8 mouse cellular contexts compared by ENCODE assay signal in genomic region chr13:52817991-52818491, GRCm38 (mm10).
DNase-seq lines count a peak whose midpoint lies in the region; ATAC-seq lines count a peak whose summit lies in the region.

No protein-coding gene starts in this region.

- no peaks in the 10 kb centered on the region for H3K36me3 ChIP-seq in kidney, embryonic 14.5 days (ENCODE audit: control insufficient read depth, insufficient read depth, low read length)
- no peaks in the 10 kb centered on the region for H3K36me3 ChIP-seq in embryonic facial prominence, embryonic 15.5 days
- H3K36me3 ChIP-seq in intestine, embryonic 16.5 days (ENCODE audit: control insufficient read depth, insufficient read depth, low read length) = no peaks in the 10 kb centered on the region

- H3K9me3 ChIP-seq in kidney, embryonic 14.5 days (ENCODE audit: control insufficient read depth, low read length) = no peaks in the 10 kb centered on the region
- H3K9me3 ChIP-seq in embryonic facial prominence, embryonic 15.5 days (replicated peaks) = no peaks in the 10 kb centered on the region
- no peaks in the 10 kb centered on the region for H3K9me3 ChIP-seq in intestine, embryonic 16.5 days (ENCODE audit: control insufficient read depth, low read length)

- H3K4me3 ChIP-seq in kidney, embryonic 14.5 days (ENCODE audit: low read length) = no peak overlapping the region
- no peak overlapping the region for H3K4me3 ChIP-seq in embryonic facial prominence, embryonic 15.5 days (replicated peaks)
- H3K4me3 ChIP-seq in intestine, embryonic 16.5 days (ENCODE audit: low read length) = no peak overlapping the region

- H3K9ac ChIP-seq in kidney, embryonic 14.5 days (ENCODE audit: low read depth, low read length) = no peak overlapping the region
- no peak overlapping the region for H3K9ac ChIP-seq in embryonic facial prominence, embryonic 15.5 days
- H3K9ac ChIP-seq in intestine, embryonic 16.5 days (ENCODE audit: low read depth, low read length) = no peak overlapping the region

- H3K4me2 ChIP-seq in kidney, embryonic 14.5 days (replicated peaks; ENCODE audit: low read depth, low read length) = no peak overlapping the region
- H3K4me2 ChIP-seq in embryonic facial prominence, embryonic 15.5 days (replicated peaks) = no peak overlapping the region
- H3K4me2 ChIP-seq in intestine, embryonic 16.5 days (ENCODE audit: low read depth, low read length) = peak overlapping the region; percentile 13; the same call in 1 of the 2 replicates

- peak overlapping the region; percentile 66; the same call in 1 of the 2 replicates for H3K27ac ChIP-seq in kidney, embryonic 14.5 days (ENCODE audit: low read depth, low read length)
- peak overlapping the region; percentile 59 for H3K27ac ChIP-seq in embryonic facial prominence, embryonic 15.5 days (replicated peaks)
- H3K27ac ChIP-seq in intestine, embryonic 16.5 days (ENCODE audit: low read length) = peak overlapping the region; percentile 38; the same call in 1 of the 2 replicates

- 44% methylated on average over 6 of the region's 6 CpGs for WGBS in kidney, embryonic 14.5 days
- WGBS in embryonic facial prominence, embryonic 15.5 days = 24% methylated on average over 6 of the region's 6 CpGs
- 48% methylated on average over 6 of the region's 6 CpGs for WGBS in intestine, embryonic 16.5 days

- no peak for DNase-seq in kidney, adult 11 months
- peak; percentile 76 to 94 for DNase-seq in left cerebral cortex, postnatal 25 days (ENCODE audit: low spot score in 2 of 2)
- DNase-seq in yolk sac, embryonic 10.5 days (ENCODE audit: low spot score) = peak; percentile 23
- no peak for DNase-seq in testis, postnatal 14 days (ENCODE audit: low spot score)
- no peak for DNase-seq in embryo, embryonic 10 days (ENCODE audit: low spot score)

- H3K27me3 ChIP-seq in kidney, embryonic 14.5 days (ENCODE audit: control insufficient read depth, insufficient read depth, low read length) = no peaks in the 10 kb centered on the region
- H3K27me3 ChIP-seq in embryonic facial prominence, embryonic 15.5 days = no peaks in the 10 kb centered on the region
- no peaks in the 10 kb centered on the region for H3K27me3 ChIP-seq in intestine, embryonic 16.5 days (replicated peaks; ENCODE audit: control insufficient read depth, insufficient read depth, low read length)

- H3K4me1 ChIP-seq in kidney, embryonic 14.5 days (ENCODE audit: control insufficient read depth, insufficient read depth, low read length) = peaks cover 62% of the 10 kb centered on the region
- peaks cover 47% of the 10 kb centered on the region for H3K4me1 ChIP-seq in embryonic facial prominence, embryonic 15.5 days
- peaks cover 50% of the 10 kb centered on the region for H3K4me1 ChIP-seq in intestine, embryonic 16.5 days (ENCODE audit: control insufficient read depth, insufficient read depth, low read length)

- intact Hi-C loops in left cerebral cortex, postnatal 25 days (cut with DNase I) = loop anchor here (2.0 to 5.0 kb wide), 5 partner anchors 49 to 163 kb away; partner anchors contain the start of genes Auh and Nfil3

- no peak for ATAC-seq in kidney, embryonic 14.5 days (ENCODE audit: low FRiP score, low TSS enrichment)
- peak; percentile 11; the same call in 1 of the 2 replicates for ATAC-seq in embryonic facial prominence, embryonic 15.5 days (ENCODE audit: insufficient number of reproducible peaks, low FRiP score, low TSS enrichment, low read depth)
- no peak for ATAC-seq in intestine, embryonic 16.5 days

Comparison
In these comparisons a context has a peak if more than half of its experiments do, and no peak if none do; other contexts are left out.
1. DNase-seq: peak in left cerebral cortex, postnatal 25 days (2 of 2) and yolk sac, embryonic 10.5 days (single experiment); none in kidney, adult 11 months (single experiment), testis, postnatal 14 days (single experiment) and embryo, embryonic 10 days (single experiment).
2. Peak in every context shown above with its lines, with median percentiles within 50 percentile points of each other: H3K27ac ChIP-seq.